Mouse (Mus musculus): ENCODE measurements around the gene Tmem72. TPM values are rescaled to one million over a fixed set of nuclear protein-coding genes. Genes with fewer than 3 reads are reported as not detected.

The Tmem72 gene
- polyA plus RNA-seq, 1 experiment from 2014 or later: 3.1 TPM

DNA sequence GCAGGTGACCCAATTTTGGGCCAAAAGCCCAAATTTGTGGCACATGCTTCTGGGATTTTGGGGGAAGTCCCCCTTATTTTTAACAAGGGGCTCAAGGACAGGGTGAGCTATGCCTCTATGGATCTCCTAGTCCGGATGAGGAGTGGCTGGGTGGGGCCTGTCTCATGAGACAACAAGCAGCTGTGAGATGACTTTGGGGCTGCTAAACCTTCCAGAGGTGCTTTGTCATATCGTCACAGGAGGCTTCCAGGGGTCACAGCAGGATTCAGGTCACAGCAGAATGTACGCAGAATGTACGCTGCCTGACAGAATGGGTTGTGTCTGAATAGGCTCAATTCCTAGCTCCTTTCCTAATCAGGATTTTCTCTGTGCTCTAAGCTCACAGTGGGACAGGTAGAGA is 1.6 kb upstream of the Tmem72 start:
- no peak overlapping the region for H3K9ac ChIP-seq
- H3K36me3 ChIP-seq (replicated peaks; ENCODE audit: control insufficient read depth, insufficient read depth): no peaks in the 10 kb centered on the region
- no peak overlapping the region for H3K27ac ChIP-seq
- H3K27me3 ChIP-seq (ENCODE audit: control insufficient read depth, insufficient read depth, low read length): no peaks in the 10 kb centered on the region
- H3K9me3 ChIP-seq (ENCODE audit: control insufficient read depth, low read length): no peaks in the 10 kb centered on the region
- no peak overlapping the region for H3K4me3 ChIP-seq (replicated peaks; ENCODE audit: low read length)
- DNase-seq (ENCODE audit: low spot score) (no peak), ATAC-seq (ENCODE audit: low FRiP score) (no peak)
- 77% methylated on average over 4 of the region's 4 CpGs for WGBS
- no peak overlapping the region for H3K4me2 ChIP-seq (replicated peaks)
- no peaks in the 10 kb centered on the region for H3K4me1 ChIP-seq (replicated peaks; ENCODE audit: control insufficient read depth, insufficient read depth, low read length)

GRCm38 (mm10) chr6:116717851-116718250 is 1.1 kb upstream of the Tmem72 start:
- no peaks in the 10 kb centered on the region for H3K4me1 ChIP-seq (replicated peaks; ENCODE audit: control insufficient read depth, insufficient read depth, low read length)
- H3K36me3 ChIP-seq (replicated peaks; ENCODE audit: control insufficient read depth, insufficient read depth): no peaks in the 10 kb centered on the region
- no peak overlapping the region for H3K27ac ChIP-seq
- no peak overlapping the region for H3K9ac ChIP-seq
- DNase-seq (ENCODE audit: low spot score) (no peak), ATAC-seq (ENCODE audit: low FRiP score) (no peak)
- H3K4me2 ChIP-seq (replicated peaks): no peak overlapping the region
- H3K9me3 ChIP-seq (ENCODE audit: control insufficient read depth, low read length): no peaks in the 10 kb centered on the region
- H3K4me3 ChIP-seq (replicated peaks; ENCODE audit: low read length): no peak overlapping the region
- H3K27me3 ChIP-seq (ENCODE audit: control insufficient read depth, insufficient read depth, low read length): no peaks in the 10 kb centered on the region
- WGBS: 93% methylated on average over 7 of the region's 7 CpGs

DNA sequence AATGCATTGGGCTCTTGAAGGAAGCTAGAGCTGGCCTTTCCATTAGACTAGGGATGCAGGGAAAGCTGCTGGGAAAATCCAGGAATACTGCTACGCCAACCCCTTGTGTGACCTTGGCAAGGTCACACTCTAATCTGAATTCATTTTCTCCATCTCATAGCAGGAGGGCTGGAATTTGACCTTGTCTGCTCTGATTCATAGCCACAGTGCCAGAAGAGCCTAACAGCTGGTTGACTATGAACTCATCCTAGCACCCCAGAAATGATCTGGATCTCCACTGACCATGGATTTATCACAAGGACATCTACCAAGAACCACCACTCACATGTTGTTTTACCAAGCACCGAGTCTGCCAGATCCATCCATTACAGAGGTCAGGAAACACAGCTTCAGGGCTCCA is 1.5 kb downstream of the Tmem72 start:
- 76% methylated on average over 2 of the region's 2 CpGs for WGBS
- ATAC-seq (ENCODE audit: low FRiP score): no peak

GRCm38 (mm10) chr6:116714576-116714975 is 2.1 kb downstream of the Tmem72 start:
- no peak for DNase-seq (ENCODE audit: low spot score)

More for the DNA sequence above, 1.5 kb downstream of the Tmem72 start:
- H3K9me3 ChIP-seq (ENCODE audit: control insufficient read depth, low read length): no peaks in the 10 kb centered on the region
- H3K4me2 ChIP-seq (replicated peaks): no peak overlapping the region
- H3K4me3 ChIP-seq (replicated peaks; ENCODE audit: low read length): no peak overlapping the region
- H3K27me3 ChIP-seq (ENCODE audit: control insufficient read depth, insufficient read depth, low read length): no peaks in the 10 kb centered on the region
- no peak overlapping the region for H3K9ac ChIP-seq
- no peak for DNase-seq (ENCODE audit: low spot score)
- no peaks in the 10 kb centered on the region for H3K4me1 ChIP-seq (replicated peaks; ENCODE audit: control insufficient read depth, insufficient read depth, low read length)
- H3K36me3 ChIP-seq (replicated peaks; ENCODE audit: control insufficient read depth, insufficient read depth): no peaks in the 10 kb centered on the region
- no peak overlapping the region for H3K27ac ChIP-seq

GRCm38 (mm10) chr6:116713966-116714365 is 2.7 kb downstream of the Tmem72 start:
- H3K27ac ChIP-seq: no peak overlapping the region
- WGBS: 89% methylated on average over 3 of the region's 3 CpGs

More at GRCm38 (mm10) chr6:116714576-116714975, 2.1 kb downstream of the Tmem72 start:
- no peak overlapping the region for H3K27ac ChIP-seq
- H3K9me3 ChIP-seq (ENCODE audit: control insufficient read depth, low read length): no peaks in the 10 kb centered on the region
- no peaks in the 10 kb centered on the region for H3K4me1 ChIP-seq (replicated peaks; ENCODE audit: control insufficient read depth, insufficient read depth, low read length)
- H3K27me3 ChIP-seq (ENCODE audit: control insufficient read depth, insufficient read depth, low read length): no peaks in the 10 kb centered on the region
- H3K36me3 ChIP-seq (replicated peaks; ENCODE audit: control insufficient read depth, insufficient read depth): no peaks in the 10 kb centered on the region
- no peak overlapping the region for H3K4me2 ChIP-seq (replicated peaks)
- ATAC-seq (ENCODE audit: low FRiP score): no peak
- WGBS: 80% methylated on average over 5 of the region's 5 CpGs
- H3K9ac ChIP-seq: no peak overlapping the region
- no peak overlapping the region for H3K4me3 ChIP-seq (replicated peaks; ENCODE audit: low read length)

DNA sequence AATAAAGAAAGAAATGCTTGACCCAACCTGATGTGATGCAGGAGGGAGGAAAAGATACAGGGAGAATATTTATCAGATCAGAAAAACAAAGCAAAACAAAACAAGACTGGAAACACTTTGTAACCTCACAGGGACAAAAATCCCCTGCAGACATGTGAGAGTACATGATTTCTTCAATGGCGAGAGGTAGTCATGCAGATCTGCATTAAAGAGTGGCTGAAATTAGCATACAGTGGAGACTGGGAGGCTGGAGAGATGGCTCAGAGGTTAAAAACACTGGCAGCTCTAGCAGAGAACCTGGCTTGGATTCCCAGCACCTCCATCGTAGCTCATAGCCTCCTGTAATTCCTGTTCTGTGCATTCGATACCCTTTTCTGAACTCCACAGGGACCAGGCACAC is 4.2 kb downstream of the Tmem72 start:
- H3K9me3 ChIP-seq (ENCODE audit: control insufficient read depth, low read length): no peaks in the 10 kb centered on the region
- WGBS: 82% methylated on average over 3 of the region's 3 CpGs
- no peaks in the 10 kb centered on the region for H3K27me3 ChIP-seq (ENCODE audit: control insufficient read depth, insufficient read depth, low read length)
- no peak for DNase-seq (ENCODE audit: low spot score)
- no peaks in the 10 kb centered on the region for H3K4me1 ChIP-seq (replicated peaks; ENCODE audit: control insufficient read depth, insufficient read depth, low read length)
- H3K36me3 ChIP-seq (replicated peaks; ENCODE audit: control insufficient read depth, insufficient read depth): no peaks in the 10 kb centered on the region
- no peak overlapping the region for H3K27ac ChIP-seq
- no peak for ATAC-seq (ENCODE audit: low FRiP score)
- no peak overlapping the region for H3K9ac ChIP-seq
- H3K4me2 ChIP-seq (replicated peaks): no peak overlapping the region
- no peak overlapping the region for H3K4me3 ChIP-seq (replicated peaks; ENCODE audit: low read length)

More at GRCm38 (mm10) chr6:116713966-116714365, 2.7 kb downstream of the Tmem72 start:
- no peaks in the 10 kb centered on the region for H3K36me3 ChIP-seq (replicated peaks; ENCODE audit: control insufficient read depth, insufficient read depth)
- DNase-seq (ENCODE audit: low spot score) (no peak), ATAC-seq (ENCODE audit: low FRiP score) (no peak)
- H3K4me3 ChIP-seq (replicated peaks; ENCODE audit: low read length): no peak overlapping the region
- no peak overlapping the region for H3K9ac ChIP-seq
- H3K27me3 ChIP-seq (ENCODE audit: control insufficient read depth, insufficient read depth, low read length): no peaks in the 10 kb centered on the region
- no peaks in the 10 kb centered on the region for H3K9me3 ChIP-seq (ENCODE audit: control insufficient read depth, low read length)
- H3K4me1 ChIP-seq (replicated peaks; ENCODE audit: control insufficient read depth, insufficient read depth, low read length): no peaks in the 10 kb centered on the region
- H3K4me2 ChIP-seq (replicated peaks): no peak overlapping the region

- no peak overlapping the region for H3K4me3 ChIP-seq (replicated peaks; ENCODE audit: low read length)
- H3K27me3 ChIP-seq (ENCODE audit: control insufficient read depth, insufficient read depth, low read length): no peaks in the 10 kb centered on the region
- DNase-seq (ENCODE audit: low spot score): no peak
- no peak overlapping the region for H3K9ac ChIP-seq
- H3K27ac ChIP-seq: no peak overlapping the region
- no peaks in the 10 kb centered on the region for H3K9me3 ChIP-seq (ENCODE audit: control insufficient read depth, low read length)
- ATAC-seq (ENCODE audit: low FRiP score): no peak
- H3K36me3 ChIP-seq (replicated peaks; ENCODE audit: control insufficient read depth, insufficient read depth): no peaks in the 10 kb centered on the region
- H3K4me2 ChIP-seq (replicated peaks): no peak overlapping the region
- WGBS: 40% methylated on average over 5 of the region's 5 CpGs
- no peaks in the 10 kb centered on the region for H3K4me1 ChIP-seq (replicated peaks; ENCODE audit: control insufficient read depth, insufficient read depth, low read length)
These were observed 4.7 kb downstream of the Tmem72 start for GRCm38 (mm10) chr6:116712062-116712461.

- no peak for DNase-seq (ENCODE audit: low spot score)
- Histone ChIP-seq H3K9ac (no peak overlapping the region), H3K36me3 (replicated peaks; ENCODE audit: control insufficient read depth, insufficient read depth) (no peaks in the 10 kb centered on the region), H3K4me3 (replicated peaks; ENCODE audit: low read length) (no peak overlapping the region), H3K4me2 (replicated peaks) (no peak overlapping the region), H3K27ac (no peak overlapping the region), H3K27me3 (ENCODE audit: control insufficient read depth, insufficient read depth, low read length) (no peaks in the 10 kb centered on the region), H3K9me3 (ENCODE audit: control insufficient read depth, low read length) (no peaks in the 10 kb centered on the region), H3K4me1 (replicated peaks; ENCODE audit: control insufficient read depth, insufficient read depth, low read length) (no peaks in the 10 kb centered on the region)
- WGBS: 49% methylated on average over 6 of the region's 6 CpGs
- ATAC-seq (ENCODE audit: low FRiP score): no peak
These were observed 12.4 kb downstream of the Tmem72 start for GRCm38 (mm10) chr6:116704320-116704719.

- DNase-seq (ENCODE audit: low spot score): no peak
- ATAC-seq (ENCODE audit: low FRiP score): no peak
- H3K4me3 ChIP-seq (replicated peaks; ENCODE audit: low read length): no peak overlapping the region
These were observed 15.9 kb downstream of the Tmem72 start for GRCm38 (mm10) chr6:116700821-116701220.

GRCm38 (mm10) chr6:116697896-116698425 is 18.8 kb downstream of the Tmem72 start:
- WGBS: 93% methylated on average over 4 of the region's 4 CpGs
- Histone ChIP-seq H3K4me1 (replicated peaks; ENCODE audit: control insufficient read depth, insufficient read depth, low read length) (no peaks in the 10 kb centered on the region), H3K27me3 (ENCODE audit: control insufficient read depth, insufficient read depth, low read length) (no peaks in the 10 kb centered on the region), H3K9ac (no peak overlapping the region), H3K36me3 (replicated peaks; ENCODE audit: control insufficient read depth, insufficient read depth) (no peaks in the 10 kb centered on the region), H3K4me3 (replicated peaks; ENCODE audit: low read length) (no peak overlapping the region), H3K4me2 (replicated peaks) (no peak overlapping the region), H3K27ac (no peak overlapping the region), H3K9me3 (ENCODE audit: control insufficient read depth, low read length) (no peaks in the 10 kb centered on the region)
- ATAC-seq (ENCODE audit: low FRiP score): no peak
- DNase-seq (ENCODE audit: low spot score): no peak

More at GRCm38 (mm10) chr6:116700821-116701220, 15.9 kb downstream of the Tmem72 start:
- Histone ChIP-seq H3K4me2 (replicated peaks) (no peak overlapping the region), H3K36me3 (replicated peaks; ENCODE audit: control insufficient read depth, insufficient read depth) (no peaks in the 10 kb centered on the region), H3K9me3 (ENCODE audit: control insufficient read depth, low read length) (no peaks in the 10 kb centered on the region), H3K27me3 (ENCODE audit: control insufficient read depth, insufficient read depth, low read length) (no peaks in the 10 kb centered on the region), H3K9ac (no peak overlapping the region), H3K4me1 (replicated peaks; ENCODE audit: control insufficient read depth, insufficient read depth, low read length) (no peaks in the 10 kb centered on the region), H3K27ac (no peak overlapping the region)

All from hindbrain, embryonic 14.5 days (tissue).